Mouse (Mus musculus) liver, postnatal 0 days (tissue): ENCODE results near the gene Ptprd.

Source experiments
- CTCF ChIP-seq: sonication (generic); IDR thresholded peaks from 2 replicates; pipeline ENCODE4 v1.5.1; 2016; ENCODE audit warnings: antibody characterized with exemption, low read depth
- EP300 ChIP-seq: IDR thresholded peaks from 2 replicates; pipeline ENCODE4 v1.6.1; 2016; ENCODE audit warnings: antibody characterized with exemption, low read depth, mild to moderate bottlenecking

DNA sequence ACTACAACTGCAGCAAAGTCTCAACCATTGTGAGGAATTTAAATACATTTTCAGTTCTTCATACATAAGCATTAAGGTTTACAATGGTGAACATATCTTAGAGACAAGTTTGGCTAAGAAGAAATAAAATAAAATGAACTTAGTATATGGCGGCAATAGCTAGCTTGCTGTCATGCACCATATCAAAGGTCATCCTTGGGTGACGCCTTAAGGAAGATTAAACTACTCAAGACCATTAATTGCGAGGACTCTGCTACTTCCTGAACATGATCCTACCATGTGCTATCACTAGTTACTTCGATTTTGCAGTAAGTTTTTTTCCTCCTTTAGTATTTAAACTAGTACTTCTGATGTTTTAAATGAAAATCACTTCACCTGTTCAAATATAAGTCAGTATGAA lies 1949.0 kb downstream of the Ptprd start:
- TF ChIP-seq CTCF: no peak
- no peak for TF ChIP-seq EP300
